Mouse (Mus musculus): ENCODE measurements around the gene Ptprt.

DNA sequence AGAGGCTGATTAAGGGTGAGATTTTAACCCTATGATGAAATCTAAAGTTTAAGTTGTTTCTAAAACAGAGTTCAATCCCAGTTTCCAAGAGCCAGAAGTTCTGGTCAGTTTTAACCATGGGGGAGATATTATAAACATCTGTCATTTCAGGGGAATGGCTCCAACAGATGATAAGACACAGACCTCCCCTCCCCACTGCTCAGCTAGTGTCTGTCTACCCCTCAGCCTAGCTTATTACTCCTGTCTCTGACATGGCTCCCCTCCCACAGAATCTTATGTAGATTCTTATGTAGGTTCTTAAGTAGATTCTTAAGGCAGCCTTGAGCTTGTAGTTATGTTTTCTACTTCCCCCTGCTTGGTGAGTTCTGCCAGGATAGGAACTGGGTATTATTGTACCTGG is 1180.5 kb downstream of the Ptprt start:
- no peak for TF ChIP-seq CTCF (IDR thresholded peaks at IDR 0.05; ENCODE audit: borderline replicate concordance, insufficient read depth, low read depth, low read length)
- TF ChIP-seq POLR2A (IDR thresholded peaks at IDR 0.05; ENCODE audit: borderline replicate concordance, insufficient read depth, low read length): no peak

Measured in cerebellum, adult 2 months (tissue).